ENCODE assay signal across 26 mouse cellular contexts in genomic region chr12:12039217-12039616, GRCm38 (mm10).
"Had no signal": no experiment of that assay in that cellular context is flagged by ENCODE, and none has a peak within 500 bp of the region (broad histone marks: within the 10 kb centered on the region; RNA-seq: fewer than 3 reads in every experiment).

No protein-coding gene starts in this region.

- H3K9ac ChIP-seq: heart, embryonic 13.5 days; heart, embryonic 15.5 days; hindbrain, embryonic 13.5 days; hindbrain, embryonic 15.5 days; kidney, embryonic 15.5 days; limb, embryonic 12.5 days; liver, embryonic 13.5 days had no signal

- H3K9me3 ChIP-seq: heart, embryonic 13.5 days; heart, embryonic 15.5 days; hindbrain, embryonic 13.5 days; hindbrain, embryonic 15.5 days; kidney, embryonic 15.5 days; limb, embryonic 10.5 days; limb, embryonic 12.5 days; liver, embryonic 13.5 days had no signal

- DNase-seq: gastrocnemius, postnatal 14 days; gastrocnemius, postnatal 36 days; heart, adult 11 months; heart, adult 2 months; heart, postnatal 14 days; heart, postnatal 36 days; kidney, adult 11 months; kidney, adult 2 months; kidney, adult 9 months; kidney, postnatal 14 days; kidney, postnatal 36 days; layer of hippocampus, adult 9-11 months; layer of hippocampus, postnatal 36 days; liver; liver, embryonic 13.5 days had no signal

- H3K27ac ChIP-seq: heart, adult 2 months; heart, embryonic 13.5 days; heart, embryonic 15.5 days; hindbrain, embryonic 13.5 days; hindbrain, embryonic 15.5 days; hindbrain, postnatal 0 days; kidney, embryonic 15.5 days; kidney, postnatal 0 days; limb, embryonic 10.5 days; limb, embryonic 12.5 days; liver, embryonic 13.5 days had no signal

- H3K36me3 ChIP-seq: heart, embryonic 13.5 days; heart, embryonic 15.5 days; hindbrain, embryonic 13.5 days; hindbrain, embryonic 15.5 days; kidney, embryonic 15.5 days; limb, embryonic 10.5 days; limb, embryonic 12.5 days; liver, embryonic 13.5 days had no signal

- H3K4me1 ChIP-seq: heart, embryonic 13.5 days; heart, embryonic 15.5 days; hindbrain, embryonic 13.5 days; hindbrain, embryonic 15.5 days; kidney, embryonic 15.5 days; limb, embryonic 10.5 days; limb, embryonic 12.5 days; liver, embryonic 13.5 days had no signal

- ATAC-seq: hindbrain, postnatal 0 days had no signal

- H3K4me2 ChIP-seq: heart, embryonic 11.5 days; heart, embryonic 13.5 days; heart, embryonic 15.5 days; hindbrain, embryonic 13.5 days; hindbrain, embryonic 15.5 days; kidney, embryonic 15.5 days; limb, embryonic 12.5 days; liver, embryonic 11.5 days; liver, embryonic 13.5 days had no signal

- H3K4me3 ChIP-seq: heart, adult 2 months; heart, embryonic 13.5 days; heart, embryonic 15.5 days; hindbrain, embryonic 13.5 days; hindbrain, embryonic 15.5 days; kidney, embryonic 15.5 days; limb, embryonic 10.5 days; limb, embryonic 12.5 days; liver, embryonic 13.5 days had no signal

- H3K27me3 ChIP-seq: heart, embryonic 13.5 days; heart, embryonic 15.5 days; hindbrain, embryonic 13.5 days; hindbrain, embryonic 15.5 days; kidney, embryonic 15.5 days; limb, embryonic 12.5 days; liver, embryonic 13.5 days had no signal
